Mouse (Mus musculus) 416B (cell line): ENCODE data around the gene Ptger2.

Experiments
- DNase-seq: peaks from one replicate; pipeline ENCODE4 v3.0.0; 2011; ENCODE audit warnings: low read depth

Ptger2 gene

GRCm38 (mm10) chr14:45049689-45050418, 61.9 kb downstream of the Ptger2 start:
- DNase-seq: peak; percentile 86

- no peak for DNase-seq
These were observed 62.4 kb downstream of the Ptger2 start for GRCm38 (mm10) chr14:45050419-45050776.

GRCm38 (mm10) chr14:45051116-45051515, 63.1 kb downstream of the Ptger2 start:
- DNase-seq: no peak
